Mouse (Mus musculus): ENCODE measurements around the gene Lhx9. TPM values are rescaled to one million over a fixed set of nuclear protein-coding genes. Genes with fewer than 3 reads are reported as not detected.

The Lhx9 gene
- total RNA-seq, 2 experiments from 2014 or later: not detected

- DNase-seq: no peak
- H3K27ac ChIP-seq: no peak overlapping the region
- H3K4me3 ChIP-seq: no peak overlapping the region
- TF ChIP-seq CTCF (IDR thresholded peaks at IDR 0.05): no peak
- intact Hi-C loops (cut with DNase I): no loop called here
Measured at GRCm38 (mm10) chr1:138845481-138845880, 2.9 kb downstream of the Lhx9 start.

GRCm38 (mm10) chr1:138844166-138844565 is 4.2 kb downstream of the Lhx9 start:
- intact Hi-C loops (cut with DNase I): no loop called here
- Histone ChIP-seq H3K27ac (no peak overlapping the region), H3K4me3 (no peak overlapping the region)
- DNase-seq: no peak
- TF ChIP-seq CTCF (IDR thresholded peaks at IDR 0.05): no peak

GRCm38 (mm10) chr1:138843361-138844091 is 4.9 kb downstream of the Lhx9 start:
- Histone ChIP-seq H3K27ac (no peak overlapping the region), H3K4me3 (peak overlapping the region; percentile 62)
- DNase-seq: peak; percentile 35
- no peak for TF ChIP-seq CTCF (IDR thresholded peaks at IDR 0.05)
- intact Hi-C loops (cut with DNase I): no loop called here

GRCm38 (mm10) chr1:138842756-138843155 is 5.6 kb downstream of the Lhx9 start:
- no peak overlapping the region for H3K27ac ChIP-seq
- no peak overlapping the region for H3K4me3 ChIP-seq
- intact Hi-C loops (cut with DNase I): no loop called here

GRCm38 (mm10) chr1:138842315-138842714 is 6.1 kb downstream of the Lhx9 start:
- DNase-seq: no peak
- Histone ChIP-seq H3K27ac (no peak overlapping the region), H3K4me3 (peak overlapping the region; percentile 60)
- TF ChIP-seq CTCF (IDR thresholded peaks at IDR 0.05): no peak
- intact Hi-C loops (cut with DNase I): no loop called here

More at GRCm38 (mm10) chr1:138842756-138843155, 5.6 kb downstream of the Lhx9 start:
- no peak for DNase-seq
- TF ChIP-seq CTCF (IDR thresholded peaks at IDR 0.05): no peak

- TF ChIP-seq CTCF (IDR thresholded peaks at IDR 0.05): no peak
- Histone ChIP-seq H3K27ac (no peak overlapping the region), H3K4me3 (peak overlapping the region; percentile 60)
- intact Hi-C loops (cut with DNase I): no loop called here
- peak; percentile 51 for DNase-seq
Measured at GRCm38 (mm10) chr1:138841306-138842095, 6.9 kb downstream of the Lhx9 start.

- H3K4me3 ChIP-seq: no peak overlapping the region
- H3K27ac ChIP-seq: no peak overlapping the region
- no peak for DNase-seq
- no peak for TF ChIP-seq CTCF (IDR thresholded peaks at IDR 0.05)
- intact Hi-C loops (cut with DNase I): no loop called here
Measured at GRCm38 (mm10) chr1:138840440-138841305, 7.7 kb downstream of the Lhx9 start.

GRCm38 (mm10) chr1:138839809-138840430 is 8.5 kb downstream of the Lhx9 start:
- no peak for TF ChIP-seq CTCF (IDR thresholded peaks at IDR 0.05)
- Histone ChIP-seq H3K27ac (no peak overlapping the region), H3K4me3 (no peak overlapping the region)
- intact Hi-C loops (cut with DNase I): loop anchor here (10.0 kb wide), 1 partner anchor 505 kb away; no protein-coding TSS in a partner anchor
- DNase-seq: no peak

GRCm38 (mm10) chr1:138839291-138839690 is 9.1 kb downstream of the Lhx9 start:
- TF ChIP-seq CTCF (IDR thresholded peaks at IDR 0.05): no peak
- intact Hi-C loops (cut with DNase I): loop anchor here (10.0 kb wide), 1 partner anchor 506 kb away; no protein-coding TSS in a partner anchor
- no peak overlapping the region for H3K27ac ChIP-seq
- no peak overlapping the region for H3K4me3 ChIP-seq
- DNase-seq: no peak

GRCm38 (mm10) chr1:138837786-138838743 is 10.3 kb downstream of the Lhx9 start:
- Histone ChIP-seq H3K27ac (no peak overlapping the region), H3K4me3 (no peak overlapping the region)
- intact Hi-C loops (cut with DNase I): loop anchor here (10.0 kb wide), 1 partner anchor 507 kb away; no protein-coding TSS in a partner anchor
- TF ChIP-seq CTCF (IDR thresholded peaks at IDR 0.05): no peak
- no peak for DNase-seq

GRCm38 (mm10) chr1:138835355-138835900 is 12.9 kb downstream of the Lhx9 start:
- H3K4me3 ChIP-seq: no peak overlapping the region
- peak; percentile 74 for TF ChIP-seq CTCF (IDR thresholded peaks at IDR 0.05)
- DNase-seq: no peak
- intact Hi-C loops (cut with DNase I): loop anchor here (2.0 to 10.0 kb wide), 3 partner anchors 321 to 509 kb away; no protein-coding TSS in a partner anchor
- no peak overlapping the region for H3K27ac ChIP-seq

Measured in gastrocnemius, adult 2 months (tissue).